Mouse (Mus musculus) embryonic facial prominence, embryonic 13.5 days (tissue): ENCODE results near the gene Gm17545. TPM values are rescaled to one million over a fixed set of nuclear protein-coding genes. Genes with fewer than 3 reads are reported as not detected.

ENCODE experiments used
- ATAC-seq: fragments of 200-750 bp; cut with Nextera tagmentation; 2 replicates; pipeline ENCODE4 v1.8.0; 2017; ENCODE audit warnings: low read depth; ENCODE audit not compliant: insufficient number of reproducible peaks, insufficient read depth, low FRiP score, low TSS enrichment
- H3K27ac ChIP-seq: fragments of 300-500 bp; sonication (generic); 2 replicates; pipeline ENCODE4 v1.5.1; 2015; ENCODE audit warnings: moderate library complexity, mild to moderate bottlenecking, inconsistent platforms
- H3K27me3 ChIP-seq: fragments of 300-500 bp; sonication (generic); 2 replicates; pipeline ENCODE4 v1.6.1; 2015; ENCODE audit warnings: mild to moderate bottlenecking, inconsistent platforms
- H3K36me3 ChIP-seq: fragments of 300-500 bp; sonication (generic); 2 replicates; pipeline ENCODE4 v1.6.1; 2015; ENCODE audit warnings: mild to moderate bottlenecking, inconsistent platforms
- H3K4me1 ChIP-seq: fragments of 300-500 bp; sonication (generic); 2 replicates; pipeline ENCODE4 v1.6.1; 2015; ENCODE audit warnings: inconsistent platforms
- H3K4me2 ChIP-seq: fragments of 300-500 bp; sonication (generic); 2 replicates; pipeline ENCODE4 v1.6.1; 2015; ENCODE audit warnings: moderate library complexity, mild to moderate bottlenecking, inconsistent platforms
- H3K4me3 ChIP-seq: fragments of 300-500 bp; sonication (generic); 2 replicates; pipeline ENCODE4 v1.5.1; 2015; ENCODE audit warnings: mild to moderate bottlenecking, inconsistent platforms
- H3K9ac ChIP-seq: fragments of 300-500 bp; sonication (generic); 2 replicates; pipeline ENCODE4 v1.6.1; 2015; ENCODE audit warnings: mild to moderate bottlenecking, inconsistent platforms
- H3K9me3 ChIP-seq: fragments of 300-500 bp; sonication (generic); 2 replicates; pipeline ENCODE4 v1.6.1; 2016; ENCODE audit warnings: inconsistent platforms
- WGBS: fragments of 180-500 bp; shearing (Covaris S2); methylation state at CpG from one replicate; pipeline ENCODE4 v1.1.7; 2015; ENCODE audit warnings: mixed read lengths; 5-methylcytosine and 5-hydroxymethylcytosine counted together
- polyA plus RNA-seq: library from polyadenylated mRNA; unstranded; fragments of >200 nt; fragmentation: Nextera tagmentation; extraction: Ambion mirVana; gene quantifications from 2 replicates; pipeline ENCODE4 v1.2.1, GENCODE M21; 2015

The Gm17545 gene
- polyA plus RNA-seq, 1 experiment from 2014 or later = not detected

- no peak overlapping the region for H3K27ac ChIP-seq
- 0 out of 2 replicates have a peak, but pooled peaks cover 2% of the 10 kb centered on the region for H3K36me3 ChIP-seq
- H3K9ac ChIP-seq = no peak overlapping the region
- no peaks in the 10 kb centered on the region for H3K27me3 ChIP-seq
- H3K9me3 ChIP-seq = no peaks in the 10 kb centered on the region
- 65% methylated on average over 2 of the region's 2 CpGs for WGBS
- H3K4me3 ChIP-seq = no peak overlapping the region
- no peak overlapping the region for H3K4me2 ChIP-seq
- H3K4me1 ChIP-seq = peaks cover 5% of the 10 kb centered on the region; the same call in 1 of the 2 replicates
- ATAC-seq = no peak
These were observed 48.9 kb downstream of the Gm17545 start for GRCm38 (mm10) chr9:22502972-22503371.

GRCm38 (mm10) chr9:22503581-22503980 is 49.5 kb downstream of the Gm17545 start:
- Histone ChIP-seq H3K36me3 (0 out of 2 replicates have a peak, but pooled peaks cover 2% of the 10 kb centered on the region), H3K9ac (no peak overlapping the region), H3K27ac (no peak overlapping the region), H3K9me3 (no peaks in the 10 kb centered on the region), H3K4me2 (no peak overlapping the region), H3K4me3 (no peak overlapping the region), H3K4me1 (peaks cover 5% of the 10 kb centered on the region; the same call in 1 of the 2 replicates), H3K27me3 (no peaks in the 10 kb centered on the region)
- 66% methylated on average over 5 of the region's 5 CpGs for WGBS
- ATAC-seq = no peak

GRCm38 (mm10) chr9:22505574-22505973 is 51.5 kb downstream of the Gm17545 start:
- H3K4me1 ChIP-seq = peaks cover 5% of the 10 kb centered on the region; the same call in 1 of the 2 replicates
- ATAC-seq = no peak
- H3K27me3 ChIP-seq = no peaks in the 10 kb centered on the region
- H3K27ac ChIP-seq = no peak overlapping the region
- no peaks in the 10 kb centered on the region for H3K9me3 ChIP-seq
- no peak overlapping the region for H3K9ac ChIP-seq
- WGBS = 33% methylated on average over 2 of the region's 2 CpGs
- no peaks in the 10 kb centered on the region for H3K36me3 ChIP-seq
- H3K4me2 ChIP-seq = no peak overlapping the region
- no peak overlapping the region for H3K4me3 ChIP-seq

Other genes with a start within 250 kb of the Gm17545 start
- gene Zfp809, start 228.6 kb upstream of the Gm17545 start, polyA plus RNA-seq = 19.5 and 19.7 TPM in 2 replicates
- 7.6 and 8.4 TPM in 2 replicates for gene Zfp599, start 194.4 kb upstream of the Gm17545 start, polyA plus RNA-seq
- gene Zfp810, start 146.6 kb upstream of the Gm17545 start, polyA plus RNA-seq = 30.1 and 31.3 TPM in 2 replicates
- 41.9 and 42.5 TPM in 2 replicates for gene Anln, start 65.1 kb upstream of the Gm17545 start, polyA plus RNA-seq
- gene 9530077C05Rik, start 42.8 kb upstream of the Gm17545 start, polyA plus RNA-seq = 3.1 and 4.4 TPM in 2 replicates
- gene Rp9, start 15.5 kb downstream of the Gm17545 start, polyA plus RNA-seq = 68.3 and 79.5 TPM in 2 replicates
- gene Bbs9, start 21.4 kb downstream of the Gm17545 start, polyA plus RNA-seq = 13.8 and 14.8 TPM in 2 replicates